Mouse (Mus musculus): ENCODE results near the gene 1110008P14Rik.
"Not testable (repeated sequence)": the region's sequence is repeated elsewhere in the genome, so short reads cannot be mapped to it uniquely, and the experiment has no call there.

Gene 1110008P14Rik

DNA sequence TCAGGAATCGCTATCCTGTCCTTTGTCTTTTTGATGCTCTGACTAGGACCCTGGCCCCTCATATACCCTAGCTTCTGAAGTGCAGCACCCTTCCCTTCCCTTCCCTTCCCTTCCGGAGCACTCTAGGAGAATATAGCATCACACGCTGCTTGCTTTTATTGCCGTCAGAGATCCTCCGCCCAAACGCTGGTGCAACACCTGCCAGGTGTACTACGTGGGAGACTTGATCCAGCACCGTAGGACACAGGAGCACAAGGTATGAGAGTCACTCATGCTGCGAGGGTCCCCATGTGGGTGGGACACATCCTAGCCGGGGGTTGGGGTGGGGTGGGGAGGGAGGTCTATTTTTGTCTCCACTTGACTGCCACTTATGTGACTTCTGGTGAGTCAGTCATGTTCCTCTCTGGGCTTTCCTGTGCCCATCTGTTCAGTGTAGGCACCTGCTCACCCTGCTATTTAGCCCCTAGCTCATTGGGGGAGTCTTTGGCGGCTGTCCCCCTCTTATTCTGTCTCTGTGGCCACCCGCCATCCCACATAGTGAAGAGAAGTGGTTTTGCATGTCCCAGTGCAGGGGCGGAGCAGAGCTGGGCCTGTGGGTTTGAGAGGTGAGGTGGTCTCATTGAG lies 6.3 kb downstream of the 1110008P14Rik start:
- in situ Hi-C loops (cut with MboI; ENCODE audit: low pct_unique_long_range_greater_than_20kb in 1 of 2, low sequenced_read_pairs in 2 of 2, unreplicated experiment in 1 of 2), result no loop called here

DNA sequence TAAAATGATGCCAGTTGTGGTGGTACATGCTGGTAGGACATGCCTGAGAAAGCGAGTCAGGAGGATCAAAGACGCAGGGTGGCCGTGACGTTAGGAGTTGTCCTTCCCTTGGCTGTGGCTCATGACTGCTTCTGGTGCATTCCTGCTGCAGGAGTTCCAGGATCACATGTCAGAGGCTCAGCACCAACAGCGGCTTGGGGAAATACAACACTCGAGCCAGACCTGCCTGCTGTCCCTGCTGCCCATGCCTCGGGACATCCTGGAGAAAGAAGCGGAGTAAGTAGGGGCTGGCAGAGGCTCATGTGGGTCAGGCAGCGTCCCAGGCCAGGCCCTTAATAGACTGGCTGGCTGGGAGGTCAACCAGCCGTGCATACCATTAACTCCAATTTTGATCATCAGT lies 7.5 kb downstream of the 1110008P14Rik start:
- in situ Hi-C loops (cut with MboI; ENCODE audit: low pct_unique_long_range_greater_than_20kb in 1 of 2, low sequenced_read_pairs in 2 of 2, unreplicated experiment in 1 of 2), result no loop called here

DNA sequence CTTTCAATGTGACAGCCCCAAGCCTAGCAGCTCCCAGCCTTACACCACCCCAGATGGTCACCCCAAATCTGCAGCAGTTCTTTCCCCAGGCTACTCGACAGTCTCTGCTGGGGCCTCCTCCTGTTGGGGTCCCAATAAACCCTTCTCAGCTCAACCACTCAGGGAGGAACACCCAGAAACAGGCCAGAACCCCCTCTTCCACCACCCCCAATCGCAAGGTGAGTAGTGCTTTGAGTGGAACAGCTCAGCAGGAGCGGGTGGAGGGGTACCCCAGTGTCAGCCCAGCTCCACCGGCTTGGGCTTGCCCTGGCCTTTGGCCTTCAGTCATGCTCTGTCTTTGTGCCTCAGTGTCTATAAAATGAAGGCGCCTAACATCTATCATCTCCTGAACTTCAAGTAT lies 14.4 kb downstream of the 1110008P14Rik start:
- in situ Hi-C loops (cut with MboI; ENCODE audit: low pct_unique_long_range_greater_than_20kb in 1 of 2, low sequenced_read_pairs in 2 of 2, unreplicated experiment in 1 of 2), result no loop called here

DNA sequence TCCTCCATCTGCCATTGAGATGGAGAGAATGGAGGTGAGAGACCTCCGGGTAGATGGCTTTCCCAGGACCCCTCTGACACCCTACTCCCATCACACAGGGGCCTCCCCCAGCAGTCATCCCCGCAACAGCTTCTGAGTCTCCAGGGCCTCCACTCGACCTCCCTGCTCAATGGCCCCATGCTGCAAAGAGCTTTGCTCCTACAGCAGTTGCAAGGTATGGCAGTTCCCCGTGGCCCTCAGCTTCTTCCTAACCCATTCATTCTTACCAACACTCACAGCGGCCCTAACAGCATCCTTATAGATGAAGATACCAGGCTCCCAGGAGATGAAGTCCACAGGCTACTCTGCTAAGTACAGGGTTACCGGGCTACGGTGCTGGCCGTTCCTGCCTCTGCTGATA lies 17.6 kb downstream of the 1110008P14Rik start:
- in situ Hi-C loops (cut with MboI; ENCODE audit: low pct_unique_long_range_greater_than_20kb in 1 of 2, low sequenced_read_pairs in 2 of 2, unreplicated experiment in 1 of 2), result no loop called here

DNA sequence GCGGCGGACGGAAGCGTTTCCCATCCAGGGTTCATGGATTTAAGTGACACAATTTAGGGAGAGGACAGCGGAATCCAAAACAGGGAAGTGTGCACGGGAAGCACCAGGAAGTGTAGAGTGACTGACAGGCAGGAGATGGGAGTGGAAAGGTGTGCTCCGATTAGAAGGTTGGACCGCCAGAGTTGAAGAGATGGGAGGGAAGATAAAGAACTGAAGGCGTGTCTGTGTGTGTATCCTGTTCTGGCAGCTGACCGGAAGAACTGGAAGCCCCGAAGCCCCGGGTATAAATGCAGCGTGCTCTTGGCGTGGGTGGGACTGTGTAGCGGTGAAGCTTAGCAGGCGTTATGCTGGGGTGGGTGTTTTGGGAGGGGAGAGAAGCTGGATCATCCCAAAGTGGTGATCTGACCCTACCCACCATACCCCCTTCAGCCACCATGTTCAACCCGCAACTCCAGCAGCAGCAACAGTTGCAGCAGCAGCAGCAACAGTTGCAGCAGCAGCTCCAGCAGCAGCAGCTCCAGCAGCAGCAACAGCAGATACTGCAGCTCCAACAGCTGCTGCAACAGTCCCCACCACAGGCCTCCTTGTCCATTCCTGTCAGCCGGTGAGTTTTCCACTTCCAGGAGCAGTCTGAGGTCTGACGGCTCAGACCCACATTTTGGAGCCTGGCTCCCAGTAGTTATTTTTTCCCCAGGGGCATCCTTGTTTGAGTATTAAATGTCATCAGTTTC lies 18.2 kb downstream of the 1110008P14Rik start:
- in situ Hi-C loops (cut with MboI; ENCODE audit: low pct_unique_long_range_greater_than_20kb in 1 of 2, low sequenced_read_pairs in 2 of 2, unreplicated experiment in 1 of 2), result no loop called here

DNA sequence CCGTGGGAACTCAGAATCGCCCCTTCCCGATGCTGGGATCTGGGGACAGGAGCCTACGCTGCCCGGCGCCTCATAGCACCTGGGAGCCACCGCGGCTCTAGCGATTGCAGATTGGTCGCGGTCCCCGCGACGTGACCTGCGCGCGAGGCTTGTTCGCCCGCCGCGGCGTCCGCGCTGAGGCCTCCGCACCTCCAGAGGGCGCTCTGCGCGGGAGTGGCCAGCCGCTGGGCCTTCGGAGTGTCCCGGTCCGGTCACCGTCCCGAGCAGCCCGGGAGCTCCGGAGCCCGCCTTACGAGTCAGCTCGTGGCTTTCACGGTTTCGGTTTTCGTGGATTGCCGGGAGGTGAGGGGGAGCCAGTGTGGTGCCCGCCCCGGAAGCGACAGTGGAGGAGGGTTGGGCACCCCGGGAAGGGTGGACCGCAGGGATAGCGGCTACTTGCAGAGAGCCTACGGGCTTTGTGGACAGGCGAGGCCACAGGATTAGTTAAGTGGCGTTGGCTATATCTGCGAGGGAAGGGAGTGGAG lies 18.9 kb downstream of the 1110008P14Rik start:
- in situ Hi-C loops (cut with MboI; ENCODE audit: low pct_unique_long_range_greater_than_20kb in 1 of 2, low sequenced_read_pairs in 2 of 2, unreplicated experiment in 1 of 2), result no loop called here

DNA sequence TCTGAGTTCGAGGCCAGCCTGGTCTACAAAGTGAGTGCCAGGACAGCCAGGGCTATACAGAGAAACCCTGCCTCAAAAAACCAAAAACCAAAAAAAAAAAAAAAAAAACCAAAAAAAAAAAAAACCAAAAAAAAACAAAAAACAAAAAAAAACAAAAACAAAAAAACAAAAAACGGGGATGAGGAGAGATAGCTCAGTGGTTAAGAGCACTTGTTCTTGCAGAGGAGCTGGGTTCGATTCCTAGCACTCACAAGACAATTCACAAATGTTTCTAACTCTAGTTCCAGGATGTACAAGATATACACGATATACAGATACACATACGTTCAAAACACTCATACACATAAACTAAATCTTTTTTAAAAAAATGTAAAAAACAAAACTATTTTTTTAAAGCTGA lies 19.5 kb downstream of the 1110008P14Rik start:
- in situ Hi-C loops (cut with MboI; ENCODE audit: low pct_unique_long_range_greater_than_20kb in 1 of 2, low sequenced_read_pairs in 2 of 2, unreplicated experiment in 1 of 2), result not testable (repeated sequence)

DNA sequence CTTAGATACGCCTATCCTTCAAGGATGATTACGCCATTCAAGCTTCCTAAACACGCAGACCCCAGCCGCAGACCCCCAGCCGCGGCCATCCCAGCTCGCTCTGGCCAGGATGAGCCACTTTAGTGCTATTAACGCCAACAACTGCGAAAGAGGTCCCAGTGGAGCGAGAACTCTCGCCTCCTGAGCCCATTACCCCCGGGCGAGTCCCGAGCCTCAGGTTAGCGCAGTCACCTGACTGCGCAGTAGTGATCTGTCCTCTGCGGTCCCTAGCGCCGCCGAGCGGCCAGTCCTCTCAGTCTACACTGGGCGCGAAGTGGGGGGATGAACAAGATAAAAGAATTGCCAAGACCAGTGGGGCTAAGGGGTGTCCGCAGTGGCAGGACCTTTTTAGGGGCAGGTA lies 20.3 kb downstream of the 1110008P14Rik start:
- in situ Hi-C loops (cut with MboI; ENCODE audit: low pct_unique_long_range_greater_than_20kb in 1 of 2, low sequenced_read_pairs in 2 of 2, unreplicated experiment in 1 of 2), result no loop called here

DNA sequence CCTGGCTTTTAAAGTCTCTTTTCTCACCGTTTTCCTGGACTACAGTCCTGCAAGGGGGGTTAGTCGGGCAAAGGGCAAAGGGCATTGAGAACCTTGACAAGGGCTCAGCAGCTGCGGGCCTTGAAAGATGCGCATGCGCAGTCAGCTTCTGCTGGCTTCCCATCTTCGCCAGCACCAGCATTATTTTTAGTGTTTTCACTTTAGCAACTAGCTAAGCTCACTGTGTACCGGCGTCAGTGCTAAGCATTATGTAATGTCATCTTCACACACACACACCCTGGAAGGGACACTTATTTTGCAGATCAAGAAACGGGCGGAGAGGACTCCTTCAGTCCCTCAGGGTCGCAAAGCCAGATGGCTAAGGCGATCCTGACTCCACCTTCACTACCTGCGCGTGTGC lies 21.0 kb downstream of the 1110008P14Rik start:
- in situ Hi-C loops (cut with MboI; ENCODE audit: low pct_unique_long_range_greater_than_20kb in 1 of 2, low sequenced_read_pairs in 2 of 2, unreplicated experiment in 1 of 2), result no loop called here

DNA sequence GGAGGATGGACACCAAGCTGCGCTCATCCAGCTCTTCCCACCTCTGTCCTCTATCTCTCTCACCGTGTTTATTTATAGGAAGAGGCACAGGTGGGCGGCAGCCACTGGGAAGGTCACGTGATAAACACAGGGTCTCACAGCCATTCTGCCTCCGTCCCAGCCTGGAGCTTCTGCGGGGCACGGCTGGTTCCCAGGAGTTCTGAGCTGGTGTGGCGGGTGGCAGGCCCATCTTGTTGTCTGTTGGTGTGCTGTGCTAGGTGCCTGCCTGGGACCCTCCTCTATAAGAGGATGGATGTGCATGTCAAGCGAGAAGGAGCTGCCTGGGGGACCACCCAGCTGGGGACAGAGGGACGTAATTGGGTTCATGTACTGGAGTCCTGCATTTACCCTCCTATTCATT lies 23.4 kb downstream of the 1110008P14Rik start:
- in situ Hi-C loops (cut with MboI; ENCODE audit: low pct_unique_long_range_greater_than_20kb in 1 of 2, low sequenced_read_pairs in 2 of 2, unreplicated experiment in 1 of 2), result no loop called here

DNA sequence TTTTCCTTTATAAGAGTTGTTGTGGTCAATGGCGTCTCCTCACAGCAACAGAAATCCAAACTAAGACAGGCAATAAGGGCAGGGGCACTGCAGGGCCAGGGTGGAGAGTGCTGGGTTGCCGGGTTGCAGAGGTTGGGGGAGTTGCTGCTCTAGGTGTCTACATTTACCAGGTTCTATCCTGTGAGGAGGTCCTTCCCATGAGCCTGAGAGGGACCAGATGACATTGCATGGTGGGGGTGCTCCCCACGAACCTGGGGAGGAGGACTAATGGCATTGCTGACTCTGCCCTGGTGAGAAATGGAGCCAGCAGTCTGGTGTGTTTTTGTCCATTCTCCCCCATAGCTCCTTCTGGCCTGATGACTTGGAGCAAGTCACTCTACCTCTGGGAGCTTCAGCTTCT lies 24.0 kb downstream of the 1110008P14Rik start:
- in situ Hi-C loops (cut with MboI; ENCODE audit: low pct_unique_long_range_greater_than_20kb in 1 of 2, low sequenced_read_pairs in 2 of 2, unreplicated experiment in 1 of 2), result no loop called here

DNA sequence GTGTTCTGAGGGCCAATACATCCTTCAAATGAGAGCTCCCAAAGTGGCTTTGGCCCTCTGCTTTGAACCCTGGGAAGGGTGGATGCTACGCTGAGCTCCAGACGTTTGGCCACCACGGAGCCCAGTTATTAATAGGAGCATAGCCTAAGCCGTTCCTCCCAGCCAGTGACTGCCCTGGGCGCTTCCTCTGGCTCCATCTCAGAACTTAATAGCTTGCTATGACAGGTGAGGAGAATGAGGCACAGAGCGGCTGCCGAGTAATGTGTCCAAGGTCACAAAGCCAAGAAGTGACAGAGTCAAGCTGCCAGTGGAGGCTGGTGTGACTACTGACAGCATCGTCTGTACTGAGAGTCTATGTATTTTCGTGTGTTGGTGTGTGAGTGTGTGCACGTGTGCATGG lies 25.5 kb downstream of the 1110008P14Rik start:
- in situ Hi-C loops (cut with MboI; ENCODE audit: low pct_unique_long_range_greater_than_20kb in 1 of 2, low sequenced_read_pairs in 2 of 2, unreplicated experiment in 1 of 2), result no loop called here

DNA sequence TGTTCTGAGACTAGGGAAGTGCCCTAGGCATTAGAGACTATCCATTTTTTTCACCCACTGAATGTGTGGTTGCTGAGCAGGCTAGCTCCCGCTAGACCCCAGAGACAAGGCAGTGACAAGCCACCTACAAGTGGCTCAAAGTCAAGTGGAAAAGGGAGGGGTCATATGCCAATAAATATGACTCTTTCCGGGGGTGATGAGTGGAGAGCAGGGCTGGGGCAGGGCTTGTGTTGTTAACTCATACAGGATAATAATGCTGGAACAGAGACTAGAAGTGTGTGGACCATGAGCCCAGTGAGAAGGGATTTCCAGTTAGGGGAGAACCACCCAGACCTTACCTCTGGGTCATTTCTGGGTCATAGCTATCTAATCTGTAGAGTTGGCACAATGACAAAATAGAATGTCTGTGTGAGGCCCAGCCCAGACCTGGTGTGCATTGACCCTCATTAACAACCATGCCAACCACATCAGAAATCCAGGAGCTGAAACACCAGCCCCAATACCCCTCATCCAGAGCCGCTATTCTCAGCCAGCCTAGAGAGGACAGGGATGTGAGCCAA lies 27.3 kb downstream of the 1110008P14Rik start:
- in situ Hi-C loops (cut with MboI; ENCODE audit: low pct_unique_long_range_greater_than_20kb in 1 of 2, low sequenced_read_pairs in 2 of 2, unreplicated experiment in 1 of 2), result no loop called here

DNA sequence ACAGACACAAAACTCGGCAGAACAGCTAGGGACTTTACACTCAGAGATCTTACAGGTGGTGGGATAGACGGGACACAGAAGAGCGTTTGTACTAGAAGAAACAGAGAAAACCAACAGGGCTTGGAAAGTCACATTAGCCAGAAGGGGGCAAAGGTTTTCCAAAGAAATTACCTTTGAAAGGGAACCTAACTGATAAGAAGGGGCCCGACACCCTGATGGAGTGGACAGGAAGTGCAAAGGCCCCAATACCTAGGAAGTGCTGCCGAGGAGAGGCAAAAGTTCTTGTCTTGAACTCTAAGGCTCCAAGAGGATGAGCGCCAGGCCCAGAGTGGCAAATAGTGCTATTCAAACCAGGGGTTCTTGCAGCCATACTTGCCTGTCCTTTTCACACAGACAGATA lies 27.9 kb downstream of the 1110008P14Rik start:
- in situ Hi-C loops (cut with MboI; ENCODE audit: low pct_unique_long_range_greater_than_20kb in 1 of 2, low sequenced_read_pairs in 2 of 2, unreplicated experiment in 1 of 2), result no loop called here

DNA sequence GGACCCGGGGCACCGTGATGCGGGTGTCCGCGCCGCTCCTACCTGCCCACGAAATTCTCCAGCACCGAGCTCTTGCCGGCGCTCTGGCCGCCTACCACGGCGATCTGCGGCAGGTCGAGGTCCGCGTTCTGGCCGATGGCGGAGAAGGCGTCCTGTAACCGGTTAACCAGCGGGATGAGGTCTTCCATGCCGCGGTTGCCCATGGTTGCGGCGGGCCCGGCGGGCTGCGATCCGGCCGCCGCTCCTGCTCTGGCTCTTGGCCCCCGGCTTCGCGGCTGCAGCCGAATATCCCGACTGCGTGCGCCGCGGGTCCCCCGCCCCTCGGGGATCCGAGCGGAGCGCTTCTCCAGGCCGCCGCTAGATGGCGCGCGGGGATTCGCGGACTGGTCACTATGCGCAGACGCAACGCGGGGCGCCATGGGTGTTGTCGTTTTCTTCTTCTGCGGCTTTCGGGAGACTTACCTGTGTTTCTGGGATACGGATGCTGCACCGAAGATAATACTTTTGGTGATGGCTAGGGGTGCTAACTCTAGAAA lies 28.7 kb downstream of the 1110008P14Rik start, which contains the start of gene Dnm1:
TSS of gene Dnm1 (minus strand) at position 332 of the 536 bp plus-strand sequence.
- in situ Hi-C loops (cut with MboI; ENCODE audit: low pct_unique_long_range_greater_than_20kb in 1 of 2, low sequenced_read_pairs in 2 of 2, unreplicated experiment in 1 of 2), result no loop called here

DNA sequence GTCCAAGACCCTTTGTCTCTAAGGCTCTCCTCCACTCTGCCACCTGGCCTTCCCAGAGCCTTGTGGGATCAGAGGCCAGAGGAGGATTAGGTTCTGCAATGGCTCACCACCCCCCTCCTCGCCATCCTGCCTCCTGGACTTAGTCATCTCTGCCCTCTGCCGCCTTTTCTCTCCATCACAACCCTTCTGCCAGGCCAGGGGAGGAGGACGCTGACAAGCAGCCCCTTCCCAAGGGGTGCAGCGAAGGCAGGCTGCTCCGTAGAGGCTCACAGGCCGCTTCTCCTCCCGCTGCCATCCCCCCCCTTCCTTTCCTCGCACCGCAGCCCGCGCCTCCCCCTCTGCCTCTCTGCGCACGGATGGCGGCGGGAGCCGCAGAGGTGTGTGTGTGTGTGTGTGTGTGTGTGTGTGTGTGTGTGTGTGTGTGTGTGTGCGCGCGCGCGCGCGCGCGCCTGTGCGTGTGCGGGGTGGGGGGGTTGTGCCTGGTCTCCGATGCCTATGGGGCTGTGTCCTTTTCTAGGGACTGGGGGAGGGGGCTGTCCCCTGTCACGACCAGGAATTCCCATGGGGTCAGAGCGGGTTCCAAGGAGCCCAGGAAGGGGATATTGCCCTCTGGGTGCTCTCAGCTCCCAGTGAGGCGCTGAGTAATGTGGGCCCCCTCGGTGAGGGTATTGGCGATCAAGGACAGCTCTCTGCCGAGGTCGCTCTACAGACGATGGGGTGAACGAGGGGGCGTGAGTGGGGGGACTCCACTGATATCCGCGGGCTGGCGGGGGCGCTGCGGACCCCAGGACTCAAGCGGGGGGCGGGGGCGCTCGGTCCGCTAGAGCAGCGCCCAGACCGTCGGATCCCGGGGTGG lies 29.4 kb downstream of the 1110008P14Rik start, which contains the start of gene Ciz1:
TSS of gene Ciz1 (plus strand) at position 177 of the 856 bp plus-strand sequence.
- in situ Hi-C loops (cut with MboI; ENCODE audit: low pct_unique_long_range_greater_than_20kb in 1 of 2, low sequenced_read_pairs in 2 of 2, unreplicated experiment in 1 of 2), result no loop called here

DNA sequence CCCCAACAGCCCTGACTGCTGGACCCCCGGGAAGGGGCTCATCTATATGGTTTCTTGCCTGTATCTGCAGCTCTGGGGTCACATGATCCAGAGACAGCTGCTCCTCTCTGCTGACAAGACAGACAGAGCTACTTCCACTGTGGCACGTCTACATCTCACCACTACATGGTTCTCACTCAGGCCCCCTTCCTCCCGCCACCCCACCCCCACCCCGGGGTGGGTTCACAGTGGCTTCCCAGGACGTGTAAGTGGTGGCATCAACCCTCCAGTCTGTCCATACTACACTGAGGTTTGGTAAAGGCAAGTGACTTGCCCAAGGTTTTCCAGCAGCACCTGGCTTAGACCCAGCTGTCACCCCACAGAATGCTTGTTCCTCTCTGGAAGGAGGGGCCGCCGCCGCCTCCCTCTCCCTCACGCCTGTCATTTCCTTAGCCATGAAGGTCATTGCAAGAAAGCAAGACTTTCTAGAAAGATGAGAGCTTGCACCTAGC lies 30.2 kb downstream of the 1110008P14Rik start:
- in situ Hi-C loops (cut with MboI; ENCODE audit: low pct_unique_long_range_greater_than_20kb in 1 of 2, low sequenced_read_pairs in 2 of 2, unreplicated experiment in 1 of 2), result no loop called here

DNA sequence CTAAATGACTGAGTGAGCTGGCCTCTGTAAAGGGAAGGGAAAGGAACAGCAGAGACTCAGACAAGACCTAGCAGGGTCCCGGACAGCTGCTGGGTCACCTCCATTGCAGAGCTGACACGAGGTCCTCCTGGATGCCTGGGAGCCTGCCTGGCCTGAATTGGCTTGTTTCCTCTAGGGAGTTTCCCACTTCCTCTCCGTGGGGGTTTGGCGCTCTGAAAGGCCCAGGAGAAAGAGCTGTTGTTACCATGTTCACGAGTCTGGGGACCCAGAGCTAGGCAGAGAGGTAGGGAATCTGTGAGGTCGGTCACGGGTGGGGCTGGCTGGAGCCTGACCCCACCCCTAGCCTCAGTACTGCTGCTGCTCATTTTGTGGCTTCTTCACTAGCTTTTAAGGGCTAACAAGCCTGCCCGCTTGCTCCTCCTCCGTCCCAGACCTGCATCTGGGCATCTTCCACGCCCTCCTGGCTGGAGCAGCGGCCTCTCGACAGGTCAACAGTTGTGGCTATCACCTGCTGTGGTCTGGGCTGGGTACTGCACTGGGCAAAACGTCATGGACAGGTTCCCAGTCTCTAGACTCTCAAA lies 31.2 kb downstream of the 1110008P14Rik start:
- in situ Hi-C loops (cut with MboI; ENCODE audit: low pct_unique_long_range_greater_than_20kb in 1 of 2, low sequenced_read_pairs in 2 of 2, unreplicated experiment in 1 of 2), result no loop called here

Measured in mouse embryonic stem cell (cell line).